8 mouse cellular contexts compared by ENCODE assay signal in the genomic region with DNA sequence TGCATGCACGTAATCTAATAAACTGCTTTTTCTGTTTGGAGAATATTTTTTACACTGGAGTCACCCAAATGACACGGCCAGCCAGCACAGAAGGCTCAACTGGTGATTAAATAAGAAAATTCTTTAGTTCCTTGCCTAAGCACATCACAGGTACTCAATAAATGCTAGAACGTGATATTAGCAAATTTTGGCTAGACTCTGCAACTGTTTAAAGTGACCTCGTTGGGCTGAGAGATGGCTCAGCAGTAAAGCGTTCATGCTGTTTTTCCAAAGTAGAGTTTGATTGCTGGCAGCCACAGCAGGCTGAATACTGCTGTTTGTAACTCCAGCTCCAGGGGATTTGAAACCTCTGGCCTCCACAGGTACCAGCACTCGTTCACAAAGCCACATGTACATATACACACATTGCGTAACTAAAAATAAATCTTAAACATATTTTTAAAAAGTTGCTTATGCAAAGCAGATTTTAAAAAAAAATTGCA. TPM values are rescaled to one million over a fixed set of nuclear protein-coding genes. Genes with fewer than 3 reads are reported as not detected.
A peak's percentile ranks its signal among the peaks of the same experiment; 100 is the strongest.
DNase-seq lines count a peak whose midpoint lies in the region; ATAC-seq and TF ChIP-seq lines count a peak whose summit lies in the region.

No protein-coding gene starts in this region.

- TF ChIP-seq EP300 in heart, postnatal 0 days (IDR thresholded peaks at IDR 0.05; ENCODE audit: low read depth), result no peak
- TF ChIP-seq EP300 in stomach, postnatal 0 days (optimal IDR thresholded peaks at IDR 0.05), result no peak

- H3K9me3 ChIP-seq in heart, postnatal 0 days (replicated peaks; ENCODE audit: control insufficient read depth, low read length), result no peaks in the 10 kb centered on the region
- no peaks in the 10 kb centered on the region for H3K9me3 ChIP-seq in liver, embryonic 15.5 days (replicated peaks)
- no peaks in the 10 kb centered on the region for H3K9me3 ChIP-seq in stomach, postnatal 0 days (ENCODE audit: control insufficient read depth, low read length)

- peak overlapping the region; percentile 85 for H3K4me3 ChIP-seq in heart, postnatal 0 days (ENCODE audit: low read depth, low read length)
- H3K4me3 ChIP-seq in liver, embryonic 15.5 days (replicated peaks), result peak overlapping the region; percentile 80
- H3K4me3 ChIP-seq in stomach, postnatal 0 days (ENCODE audit: low read depth, low read length), result peak overlapping the region; percentile 90

- no peaks in the 10 kb centered on the region for H3K27me3 ChIP-seq in heart, postnatal 0 days (ENCODE audit: control insufficient read depth, insufficient read depth, low read length)
- H3K27me3 ChIP-seq in liver, embryonic 15.5 days, result no peaks in the 10 kb centered on the region
- no peaks in the 10 kb centered on the region for H3K27me3 ChIP-seq in stomach, postnatal 0 days (ENCODE audit: control insufficient read depth, insufficient read depth, low read length)

- TF ChIP-seq CTCF in heart, postnatal 0 days (IDR thresholded peaks at IDR 0.05; ENCODE audit: low read depth), result no peak
- TF ChIP-seq CTCF in stomach, postnatal 0 days (IDR thresholded peaks at IDR 0.05; ENCODE audit: low read depth), result no peak

- no peaks in the 10 kb centered on the region for H3K36me3 ChIP-seq in heart, postnatal 0 days (replicated peaks; ENCODE audit: control insufficient read depth, insufficient read depth, low read length)
- 0 out of 2 replicates have a peak, but pooled peaks cover 6% of the 10 kb centered on the region for H3K36me3 ChIP-seq in liver, embryonic 15.5 days (replicated peaks)
- no peaks in the 10 kb centered on the region for H3K36me3 ChIP-seq in stomach, postnatal 0 days (ENCODE audit: control insufficient read depth, insufficient read depth, low read length)

- ATAC-seq in heart, postnatal 0 days (ENCODE audit: insufficient read depth, low read depth), result no peak
- ATAC-seq in liver, embryonic 15.5 days (ENCODE audit: insufficient read depth), result no peak
- no peak for ATAC-seq in stomach, postnatal 0 days (ENCODE audit: low FRiP score, low TSS enrichment)

- peak; percentile 11 for DNase-seq in cerebellum, adult 11-12 months
- no peak for DNase-seq in cerebellum, adult 11 months
- DNase-seq in spleen, adult 18-20 months, result peak; percentile 6 to 29
- no peak for DNase-seq in spleen, postnatal 36 days (ENCODE audit: low spot score in 2 of 2)
- DNase-seq in heart, postnatal 0 days (ENCODE audit: low spot score), result peak; percentile 6
- DNase-seq in stomach, postnatal 0 days (ENCODE audit: low spot score), result no peak
- DNase-seq in thymus, adult 18-20 months, result no peak

- H3K4me2 ChIP-seq in heart, postnatal 0 days (ENCODE audit: low read depth, low read length), result peak overlapping the region; percentile 72
- H3K4me2 ChIP-seq in liver, embryonic 15.5 days, result peak overlapping the region; percentile 95
- peak overlapping the region; percentile 74 for H3K4me2 ChIP-seq in stomach, postnatal 0 days (replicated peaks; ENCODE audit: low read depth)

- H3K9ac ChIP-seq in heart, postnatal 0 days (replicated peaks; ENCODE audit: low read depth, low read length), result peak overlapping the region; percentile 87
- peak overlapping the region; percentile 79 for H3K9ac ChIP-seq in liver, embryonic 15.5 days
- H3K9ac ChIP-seq in stomach, postnatal 0 days (ENCODE audit: low read length), result peak overlapping the region; percentile 93

- H3K4me1 ChIP-seq in heart, postnatal 0 days (ENCODE audit: control insufficient read depth, insufficient read depth), result no peaks in the 10 kb centered on the region
- peaks cover 38% of the 10 kb centered on the region for H3K4me1 ChIP-seq in liver, embryonic 15.5 days (replicated peaks)
- no peaks in the 10 kb centered on the region for H3K4me1 ChIP-seq in stomach, postnatal 0 days (replicated peaks; ENCODE audit: control insufficient read depth, insufficient read depth)

- peak overlapping the region; percentile 95 for H3K27ac ChIP-seq in heart, postnatal 0 days (ENCODE audit: low read depth)
- H3K27ac ChIP-seq in liver, embryonic 15.5 days (replicated peaks), result peak overlapping the region; percentile 92
- H3K27ac ChIP-seq in stomach, postnatal 0 days (replicated peaks), result peak overlapping the region; percentile 99

- 42% methylated on average over 7 of the region's 7 CpGs for WGBS in heart, postnatal 0 days
- WGBS in liver, embryonic 15.5 days (ENCODE audit: insufficient replicate concordance), result 18% methylated on average over 7 of the region's 7 CpGs
- 18% methylated on average over 7 of the region's 7 CpGs for WGBS in stomach, postnatal 0 days

RNA-seq across cellular contexts. Expression of a gene that starts 0.6 kb away (rescaled TPM):
- total RNA-seq in heart, postnatal 0 days (2014; rRNA removed; ENCODE audit: low replicate concordance), result 19.0 and 26.5 TPM in 2 replicates
- polyA plus RNA-seq in heart, postnatal 0 days (2015; fragmentation: Nextera tagmentation; extraction: Ambion mirVana), result 29.6 and 32.8 TPM in 2 replicates
- 23.7 and 24.3 TPM in 2 replicates for polyA plus RNA-seq in liver, embryonic 15.5 days (2015; fragmentation: Nextera tagmentation; extraction: Ambion mirVana)
- 37.7 and 37.8 TPM in 2 replicates for polyA plus RNA-seq in stomach, postnatal 0 days (2015; fragmentation: Nextera tagmentation; extraction: Ambion mirVana)

Comparison
In these comparisons a context has a peak if more than half of its experiments do, and no peak if none do; other contexts are left out.
1. DNase-seq: peak in cerebellum, adult 11-12 months (single experiment), spleen, adult 18-20 months (2 of 2) and heart, postnatal 0 days (single experiment); none in cerebellum, adult 11 months (single experiment), spleen, postnatal 36 days (0 of 2), stomach, postnatal 0 days (single experiment) and thymus, adult 18-20 months (0 of 2).
2. Peak in every context shown above with its lines, with median percentiles within 50 percentile points of each other: H3K27ac ChIP-seq, H3K4me2 ChIP-seq, H3K4me3 ChIP-seq and H3K9ac ChIP-seq.